Mouse (Mus musculus) CH12.LX (cell line): ENCODE measurements around the gene Nbr1. TPM values are rescaled to one million over a fixed set of nuclear protein-coding genes. Genes with fewer than 3 reads are reported as not detected.
"Not testable (repeated sequence)": the region's sequence is repeated elsewhere in the genome, so short reads cannot be mapped to it uniquely, and the experiment has no call there.

Experiments
- DNase-seq: peaks from one replicate; pipeline ENCODE4 v3.0.0-alpha.2; 2013; ENCODE audit errors: extremely low read depth
- H3K27ac ChIP-seq: 2 replicates; pipeline ENCODE4 v1.5.1; 2012; ENCODE audit warnings: low read depth, mild to moderate bottlenecking, control low read depth, moderate library complexity; ENCODE audit not compliant: insufficient read depth
- H3K27me3 ChIP-seq: replicated peaks from 2 replicates; pipeline ENCODE3; 2012; ENCODE audit warnings: inconsistent platforms
- H3K36me3 ChIP-seq, 2 experiments: replicated peaks in 1 of 2; 2 replicates each; pipeline versions ENCODE3 to v1.6.1; 2012; ENCODE audit warnings: inconsistent platforms in 1 of 2, low read length in 1 of 2, mild to moderate bottlenecking in 1 of 2, mixed read lengths in 1 of 2, moderate library complexity in 1 of 2; ENCODE audit not compliant: control insufficient read depth in 1 of 2, insufficient read depth in 1 of 2
- H3K4me1 ChIP-seq, 2 experiments: 2 replicates each; pipeline ENCODE4 v1.6.1; 2012; ENCODE audit warnings: inconsistent platforms in 1 of 2, moderate library complexity in 1 of 2; ENCODE audit not compliant: insufficient read depth in 2 of 2, control insufficient read depth in 1 of 2
- H3K4me2 ChIP-seq: 2 replicates; pipeline ENCODE4 v1.6.1; 2012; ENCODE audit warnings: low read depth, mild to moderate bottlenecking, control low read depth; ENCODE audit not compliant: poor library complexity, insufficient read depth, severe bottlenecking
- H3K4me3 ChIP-seq, 3 experiments: fragments of 150-350 bp in 1 of 3; sonication (generic) in 1 of 3; replicated peaks in 1 of 3; 2 replicates each; pipeline versions ENCODE3 to v1.5.1; 2011 to 2012; ENCODE audit warnings: low read depth in 2 of 3, low read length in 2 of 3, mild to moderate bottlenecking in 2 of 3, moderate library complexity in 2 of 3, control low read depth in 1 of 3, improper control_type of control experiment in 1 of 3, inconsistent platforms in 1 of 3, mixed read lengths in 1 of 3; ENCODE audit not compliant: poor library complexity in 1 of 3
- H3K79me2 ChIP-seq: replicated peaks from 2 replicates; pipeline ENCODE4 v1.6.1; 2012; ENCODE audit warnings: mild to moderate bottlenecking, moderate library complexity; ENCODE audit not compliant: control insufficient read depth, poor library complexity, insufficient read depth, severe bottlenecking; ENCODE audit errors: extremely low read depth
- H3K9ac ChIP-seq: 2 replicates; pipeline ENCODE4 v1.6.1; 2012; ENCODE audit warnings: low read depth, mild to moderate bottlenecking, control low read depth, moderate library complexity; ENCODE audit not compliant: insufficient read depth
- H3K9me3 ChIP-seq: replicated peaks from 2 replicates; pipeline ENCODE3; 2012; ENCODE audit warnings: low read length, inconsistent platforms, mixed read lengths
- BHLHE40 ChIP-seq: IDR thresholded peaks from 2 replicates; pipeline ENCODE4 v1.6.1; 2011; ENCODE audit warnings: mild to moderate bottlenecking, low read depth, low read length, improper control_type of control experiment
- CHD1 ChIP-seq: IDR thresholded peaks from 2 replicates; pipeline ENCODE4 v1.6.1; 2012; ENCODE audit warnings: low read depth, low read length, improper control_type of control experiment, inconsistent platforms
- CHD2 ChIP-seq: IDR thresholded peaks from 2 replicates; pipeline ENCODE4 v1.6.1; 2011; ENCODE audit warnings: low read length, improper control_type of control experiment
- CTCF ChIP-seq, 2 experiments: IDR thresholded peaks in 1 of 2; conservative IDR thresholded peaks in 1 of 2; 2 replicates each; pipeline ENCODE4 v1.5.1; 2011 to 2012; ENCODE audit warnings: low read depth in 2 of 2, low read length in 2 of 2, improper control_type of control experiment in 1 of 2, inconsistent platforms in 1 of 2, mild to moderate bottlenecking in 1 of 2, moderate library complexity in 1 of 2
- ELF1 ChIP-seq: IDR thresholded peaks from 2 replicates; pipeline ENCODE4 v1.6.1; 2014; ENCODE audit warnings: low read depth, mild to moderate bottlenecking, inconsistent platforms, low read length, improper control_type of control experiment
- EP300 ChIP-seq: IDR thresholded peaks from 2 replicates; pipeline ENCODE4 v1.6.1; 2011; ENCODE audit warnings: low read length, improper control_type of control experiment
- ETS1 ChIP-seq: conservative IDR thresholded peaks from 2 replicates; pipeline ENCODE4 v1.6.1; 2012; ENCODE audit warnings: low read depth, mild to moderate bottlenecking, inconsistent platforms, low read length, improper control_type of control experiment, moderate library complexity
- JUN ChIP-seq: IDR thresholded peaks from 2 replicates; pipeline ENCODE4 v1.6.1; 2011; ENCODE audit warnings: low read depth, mild to moderate bottlenecking, low read length, improper control_type of control experiment, moderate library complexity; ENCODE audit not compliant: insufficient read depth
- MAFK ChIP-seq: IDR thresholded peaks from 2 replicates; pipeline ENCODE4 v1.6.1; 2011; ENCODE audit warnings: low read length, improper control_type of control experiment; ENCODE audit not compliant: insufficient replicate concordance
- MXI1 ChIP-seq: IDR thresholded peaks from 2 replicates; pipeline ENCODE4 v1.6.1; 2011; ENCODE audit warnings: mild to moderate bottlenecking, low read depth, low read length, improper control_type of control experiment
- NRF1 ChIP-seq: IDR thresholded peaks from 2 replicates; pipeline ENCODE4 v1.6.1; 2014; ENCODE audit warnings: low read depth, mild to moderate bottlenecking, inconsistent platforms, low read length, improper control_type of control experiment, moderate library complexity
- PAX5 ChIP-seq: IDR thresholded peaks from 2 replicates; pipeline ENCODE4 v1.6.1; 2012; ENCODE audit warnings: low read length, inconsistent platforms, mixed read lengths
- RCOR1 ChIP-seq: conservative IDR thresholded peaks from 2 replicates; pipeline ENCODE4 v1.6.1; 2012; ENCODE audit warnings: low read depth, mild to moderate bottlenecking, inconsistent platforms, low read length, improper control_type of control experiment
- SIN3A ChIP-seq: IDR thresholded peaks from 2 replicates; pipeline ENCODE4 v1.6.1; 2012; ENCODE audit warnings: low read length, improper control_type of control experiment, inconsistent platforms
- SMC3 ChIP-seq: IDR thresholded peaks from 2 replicates; pipeline ENCODE4 v1.6.1; 2011; ENCODE audit warnings: low read depth, low read length, improper control_type of control experiment
- TBP ChIP-seq: conservative IDR thresholded peaks from 2 replicates; pipeline ENCODE4 v1.6.1; 2011; ENCODE audit warnings: low read depth, low read length, improper control_type of control experiment
- ZC3H11A ChIP-seq: IDR thresholded peaks from 2 replicates; pipeline ENCODE4 v1.6.1; 2012; ENCODE audit warnings: low read depth, mild to moderate bottlenecking, inconsistent platforms, low read length, improper control_type of control experiment
- dilution Hi-C: fragments of 300-500 bp; cut with MboI; formaldehyde crosslinking; loops from 2 replicates; pipeline ENCODE4 v1.14.3; 2020; ENCODE audit warnings: low sequenced_read_pairs; ENCODE audit not compliant: extremely low pct_unique_long_range_greater_than_20kb, extremely low pct_ligation_motif_present
- in situ Hi-C: fragments of 300-500 bp; cut with MboI; formaldehyde crosslinking; loops from 3 replicates; pipeline ENCODE4 v1.14.3; 2019; ENCODE audit warnings: low sequenced_read_pairs, low pct_ligation_motif_present, low pct_unique_long_range_greater_than_20kb, mixed read lengths
- polyA plus RNA-seq: library from polyadenylated mRNA; unstranded; fragments of >175 nt; gene quantifications from 2 replicates; pipeline ENCODE4 v1.2.1, GENCODE M21; 2012; ENCODE audit warnings: low read depth; ENCODE audit not compliant: insufficient read length
- total RNA-seq, 2 experiments: library from RNA; depleted of rRNA; stranded (reverse); fragments of 300-350 nt in 1 of 2; fragments of >200 nt in 1 of 2; gene quantifications; 2 replicates each; pipeline ENCODE4 v1.2.3; 2012 to 2014

The Nbr1 gene
- total and polyA plus RNA-seq, 3 experiments = 44.8 to 52.2 (median 48.3) TPM

DNA sequence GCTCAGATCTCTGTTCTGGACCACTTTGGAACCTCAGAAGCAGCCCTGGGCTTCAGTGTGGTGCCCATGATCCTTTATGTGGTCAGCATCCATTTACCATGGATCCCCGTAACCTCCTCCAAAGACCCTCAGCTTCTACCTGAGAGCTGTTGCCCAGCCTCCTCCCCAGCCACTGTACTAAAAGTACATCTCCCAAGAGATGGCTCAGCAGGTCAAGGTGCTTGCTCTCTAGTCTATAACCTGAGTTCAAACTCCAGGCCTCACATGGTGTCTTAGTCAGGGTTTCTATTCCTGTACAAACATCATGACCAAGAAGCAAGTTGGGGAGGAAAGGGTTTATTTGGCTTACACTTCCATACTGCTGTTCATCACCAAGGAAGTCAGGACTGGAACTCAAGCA lies 33.1 kb downstream of the Nbr1 start:
- in situ Hi-C loops, H3K4me2 ChIP-seq, H3K27ac ChIP-seq, H3K79me2 ChIP-seq, dilution Hi-C loops, H3K9ac ChIP-seq, H3K27me3 ChIP-seq, H3K9me3 ChIP-seq, DNase-seq, H3K4me3 ChIP-seq: not testable (repeated sequence)
- H3K4me1 ChIP-seq = peaks cover 6 to 34% of the 10 kb centered on the region in 2 experiments
- peaks cover 26 to 51% of the 10 kb centered on the region in 2 experiments for H3K36me3 ChIP-seq

- Histone ChIP-seq H3K4me3 (no peak overlapping the region), H3K79me2 (no peaks in the 10 kb centered on the region), H3K4me2 (no peak overlapping the region), H3K9ac (no peak overlapping the region), H3K9me3 (no peaks in the 10 kb centered on the region), H3K36me3 (peaks cover 28 to 51% of the 10 kb centered on the region in 2 experiments), H3K27me3 (no peaks in the 10 kb centered on the region), H3K27ac (no peak overlapping the region), H3K4me1 (peaks cover 6 to 29% of the 10 kb centered on the region in 2 experiments)
- DNase-seq = no peak
- in situ Hi-C loops = no loop called here
- no peak for TF ChIP-seq NRF1
- dilution Hi-C loops = no loop called here
Observed at GRCm38 (mm10) chr11:101585805-101586204, 33.9 kb downstream of the Nbr1 start.

GRCm38 (mm10) chr11:101587676-101588075 lies 35.7 kb downstream of the Nbr1 start:
- no peaks in the 10 kb centered on the region for H3K27me3 ChIP-seq
- dilution Hi-C loops = no loop called here
- no peak overlapping the region for H3K27ac ChIP-seq
- in situ Hi-C loops = no loop called here
- H3K36me3 ChIP-seq = peaks cover 32 to 57% of the 10 kb centered on the region in 2 experiments
- H3K9me3 ChIP-seq = no peaks in the 10 kb centered on the region
- no peaks in the 10 kb centered on the region for H3K79me2 ChIP-seq
- H3K4me2 ChIP-seq = no peak overlapping the region
- TF ChIP-seq TBP = no peak
- H3K9ac ChIP-seq = no peak overlapping the region
- no peak for DNase-seq
- no peak overlapping the region for H3K4me3 ChIP-seq
- peaks cover 6 to 16% of the 10 kb centered on the region in 2 experiments for H3K4me1 ChIP-seq

GRCm38 (mm10) chr11:101588868-101589267 lies 36.9 kb downstream of the Nbr1 start:
- H3K27ac ChIP-seq = peak overlapping the region; percentile 38; the same call in 1 of the 2 replicates
- TF ChIP-seq RCOR1 = no peak
- no peak for TF ChIP-seq ZC3H11A
- TF ChIP-seq ETS1 = no peak
- no peak for TF ChIP-seq CHD1
- TF ChIP-seq EP300 = no peak
- TF ChIP-seq SIN3A = no peak
- TF ChIP-seq CHD2 = no peak
- TF ChIP-seq JUN = no peak
- TF ChIP-seq NRF1 = no peak
- TF ChIP-seq TBP = no peak
- TF ChIP-seq BHLHE40 = no peak
- no peak for TF ChIP-seq MAFK
- TF ChIP-seq PAX5 = no peak
- TF ChIP-seq CTCF (conservative IDR thresholded peaks at IDR 0.05 in 1 of 2, IDR thresholded peaks at IDR 0.05 in 1 of 2; ENCODE audit: low read depth in 2 of 2, low read length in 2 of 2) = no peak
- TF ChIP-seq SMC3 = no peak
- TF ChIP-seq ELF1 = no peak
- no peak for TF ChIP-seq MXI1
- in situ Hi-C loops = no loop called here
- peaks cover 6 to 16% of the 10 kb centered on the region in 2 experiments for H3K4me1 ChIP-seq
- H3K9ac ChIP-seq = peak overlapping the region; percentile 40
- H3K4me2 ChIP-seq = no peak overlapping the region
- H3K79me2 ChIP-seq = no peaks in the 10 kb centered on the region
- no peak overlapping the region for H3K4me3 ChIP-seq
- H3K27me3 ChIP-seq = no peaks in the 10 kb centered on the region
- no peaks in the 10 kb centered on the region for H3K9me3 ChIP-seq
- peaks cover 32 to 53% of the 10 kb centered on the region in 2 experiments for H3K36me3 ChIP-seq
- dilution Hi-C loops = no loop called here
- DNase-seq = no peak
